Mouse (Mus musculus): ENCODE measurements around the gene Kcnk7.

DNA sequence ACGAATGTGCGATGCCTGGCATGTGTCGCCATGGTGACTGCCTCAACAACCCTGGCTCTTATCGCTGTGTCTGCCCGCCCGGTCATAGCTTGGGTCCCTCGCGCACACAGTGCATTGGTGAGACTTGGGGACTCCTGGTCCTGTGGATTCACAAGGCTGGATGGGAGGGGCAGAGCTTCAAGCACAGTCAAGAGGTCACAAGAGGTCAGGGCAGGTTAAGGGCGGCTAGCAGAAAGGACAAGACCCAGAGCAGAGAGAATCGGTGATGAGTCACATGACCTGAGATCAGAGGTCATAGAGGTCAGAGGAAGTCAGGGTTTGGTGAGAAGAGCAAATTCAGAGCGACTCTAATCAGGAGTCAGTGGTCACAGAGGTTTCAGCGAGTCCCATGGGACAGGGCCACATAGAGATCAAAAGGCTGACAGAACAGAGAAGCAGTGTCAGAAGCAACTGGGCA is 42.8 kb downstream of the Kcnk7 start:
- TF ChIP-seq POLR2A (IDR thresholded peaks at IDR 0.05; ENCODE audit: insufficient read depth, low read depth, low read length) (no peak), CTCF (IDR thresholded peaks at IDR 0.05; ENCODE audit: insufficient read depth, low read depth, low read length) (no peak)

Measured in olfactory bulb, adult 2 months (tissue).